Mouse (Mus musculus) cerebellum, adult 2 months (tissue): Measurements from ENCODE around the gene Paqr4.

Experiments used
- CTCF ChIP-seq: fragments of 200-500 bp; IDR thresholded peaks from 2 replicates; pipeline ENCODE4 v1.5.1; 2011; ENCODE audit warnings: low read depth, mild to moderate bottlenecking, control low read depth, low read length, moderate library complexity, borderline replicate concordance; ENCODE audit not compliant: insufficient read depth
- POLR2A ChIP-seq: fragments of 200-500 bp; IDR thresholded peaks from 2 replicates; pipeline ENCODE4 v1.6.1; 2011; ENCODE audit warnings: low read length, control low read depth, borderline replicate concordance; ENCODE audit not compliant: insufficient read depth

DNA sequence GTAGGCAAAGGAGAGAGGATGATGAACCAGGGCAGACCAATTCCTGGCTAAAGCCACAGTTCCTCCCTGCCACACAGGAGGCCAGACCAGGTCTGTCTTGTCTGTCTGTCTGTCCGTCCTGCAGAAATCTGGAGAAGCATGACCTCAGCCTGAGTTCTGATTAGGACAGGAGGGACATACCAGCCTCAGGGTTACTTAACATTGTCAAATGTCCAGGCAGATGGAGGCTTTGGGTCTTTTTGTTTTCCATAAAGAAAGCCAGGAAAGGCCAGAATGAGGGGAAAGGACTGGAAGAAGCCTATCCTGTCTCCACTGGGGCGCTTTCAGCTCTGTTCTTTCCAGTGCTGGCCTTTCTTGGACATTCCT lies 1.8 kb downstream of the Paqr4 start:
- no peak for TF ChIP-seq CTCF
- no peak for TF ChIP-seq POLR2A
